Mouse (Mus musculus) cortical plate, adult 2 months (tissue): ENCODE results near the gene Ncbp2.

Source experiments
- CTCF ChIP-seq: fragments of 200-500 bp; IDR thresholded peaks from 2 replicates; pipeline ENCODE4 v1.5.1; 2011; ENCODE audit warnings: mild to moderate bottlenecking, control low read depth, low read length; ENCODE audit not compliant: insufficient read depth; ENCODE audit errors: extremely low read depth
- POLR2A ChIP-seq: fragments of 200-500 bp; IDR thresholded peaks from 2 replicates; pipeline ENCODE4 v1.6.1; 2011; ENCODE audit warnings: mild to moderate bottlenecking, low read length, control low read depth; ENCODE audit not compliant: insufficient read depth; ENCODE audit errors: extremely low read depth

- no peak for TF ChIP-seq CTCF
- no peak for TF ChIP-seq POLR2A
These were observed 48.1 kb downstream of the Ncbp2 start for GRCm38 (mm10) chr16:31996371-31996770.
